Mouse (Mus musculus): Measurements from ENCODE around the gene Fcer2a.

GRCm38 (mm10) chr8:3717321-3717954 lies 23.5 kb upstream of the Fcer2a start:
- TF ChIP-seq CTCF (IDR thresholded peaks at IDR 0.05; ENCODE audit: low read depth, low read length) (no peak), POLR2A (IDR thresholded peaks at IDR 0.05; ENCODE audit: extremely low read depth, insufficient read depth, low read length) (no peak)

All from liver, adult 2 months (tissue).